Mouse (Mus musculus): ENCODE measurements around the gene Tnk1. TPM values are rescaled to one million over a fixed set of nuclear protein-coding genes. Genes with fewer than 3 reads are reported as not detected.

The Tnk1 gene
- not detected for polyA plus RNA-seq (2015; fragmentation: Illumina TruSeq; extraction: RNeasy Lipid Tissue Mini Kit (QIAGEN cat#74804); ENCODE audit: low read depth, low replicate concordance)

DNA sequence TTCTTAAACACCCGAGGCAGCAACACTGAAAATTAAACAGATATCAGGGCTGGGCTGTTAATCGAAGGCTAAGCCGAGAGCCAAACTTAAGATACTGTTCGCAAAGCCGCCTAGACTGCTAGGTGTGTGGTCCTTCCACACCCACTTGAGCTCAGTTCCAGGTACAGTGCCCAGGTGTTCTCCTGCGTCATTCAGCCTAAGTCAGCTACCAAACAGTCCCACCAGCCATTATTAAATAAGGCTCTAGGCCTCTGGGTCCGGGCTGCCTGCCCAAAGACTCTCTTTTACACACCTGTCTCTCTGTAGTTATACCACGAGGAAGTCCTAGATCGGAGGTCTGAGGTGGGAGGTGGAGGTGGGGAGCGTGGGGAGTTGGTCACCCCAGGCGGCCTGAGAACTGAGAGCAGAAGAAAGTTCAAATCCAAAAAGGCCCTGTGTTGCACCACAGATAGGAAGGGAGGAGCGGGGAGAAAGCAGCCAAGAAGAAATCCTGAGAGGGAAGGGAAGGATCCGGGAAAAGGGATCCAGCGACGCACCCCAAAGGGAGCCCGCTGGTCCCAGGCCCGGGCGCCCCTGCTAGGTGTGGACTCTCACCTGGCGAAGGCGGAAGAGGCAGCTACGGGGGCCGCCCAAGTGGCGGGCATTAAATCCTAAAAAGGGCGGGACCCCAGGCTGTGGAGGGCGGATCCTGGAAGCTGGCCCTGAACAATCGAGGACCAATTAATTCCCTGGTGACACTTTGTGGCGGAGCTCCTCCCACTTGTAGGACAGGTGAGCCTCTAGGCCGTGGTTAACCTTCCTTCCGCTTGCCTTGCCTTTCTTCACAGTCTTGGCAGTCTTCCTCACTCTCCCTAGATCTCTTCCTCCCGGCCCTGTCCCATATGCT lies at the start of gene Tnk1:
Gene Tnk1 (minus strand): TSS at position 618 of the 886 bp plus-strand sequence.

DNA sequence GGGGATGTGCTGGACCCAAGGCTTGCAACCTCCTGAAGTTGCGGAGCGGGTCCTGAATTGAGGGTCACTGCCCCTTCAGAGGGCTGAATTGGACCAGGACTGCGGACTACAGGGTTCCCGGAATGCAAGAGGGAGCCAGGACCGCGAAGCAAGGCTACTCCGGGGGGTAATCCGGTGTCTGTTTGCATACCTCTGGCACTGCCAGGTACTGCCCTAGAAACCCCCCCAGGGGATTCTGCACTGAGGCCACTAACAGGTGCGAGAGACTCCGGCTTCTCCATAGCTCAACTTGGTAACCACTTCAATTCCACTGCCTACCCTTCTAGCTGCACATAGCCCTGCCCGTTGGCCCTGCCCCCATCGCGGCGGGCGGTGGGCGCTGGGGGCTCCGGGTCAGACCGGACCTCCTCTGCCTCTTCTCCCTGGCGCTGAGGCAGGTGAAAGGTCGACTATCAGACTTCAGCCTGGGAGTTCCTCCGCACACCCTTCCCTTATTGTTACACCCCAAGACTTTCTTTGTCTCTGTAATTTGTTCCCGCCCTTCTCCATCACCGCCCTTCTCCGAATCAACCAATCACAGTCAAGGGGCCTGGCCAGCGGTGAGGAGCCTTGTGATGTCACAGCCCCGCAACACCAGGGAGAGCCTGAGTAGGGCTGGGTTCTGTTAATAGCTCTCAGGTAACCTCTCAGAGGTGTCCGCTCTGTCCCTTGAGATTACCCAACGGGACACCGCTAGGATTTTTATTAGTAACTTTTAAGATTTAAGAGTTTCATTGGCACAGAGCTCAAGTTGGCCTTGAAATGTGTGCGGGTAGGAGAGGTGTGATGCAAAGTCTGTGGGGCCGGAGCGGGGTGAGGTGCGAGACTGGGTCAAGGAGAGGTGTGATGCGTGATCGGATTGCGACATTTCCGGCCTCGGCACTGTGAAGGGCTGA lies 42.2 kb upstream of the Tnk1 start, which contains the start of the genes 2810408A11Rik and Neurl4:
Gene 2810408A11Rik (minus strand): TSS at position 517 of the 935 bp plus-strand sequence.
Gene Neurl4 (plus strand): TSS at position 602 of the 935 bp plus-strand sequence.

GRCm38 (mm10) chr11:69895291-69895690 lies 36.8 kb upstream of the Tnk1 start, which contains the start of gene Acap1:
Gene Acap1, minus strand, starts transcription at chr11:69895539.

GRCm38 (mm10) chr11:69880853-69881603 lies 22.5 kb upstream of the Tnk1 start, which contains the start of gene Kctd11:
Gene Kctd11, minus strand, starts transcription at chr11:69881406.

GRCm38 (mm10) chr11:69877878-69878277 lies 19.3 kb upstream of the Tnk1 start, which contains the start of gene Tmem95:
Gene Tmem95, minus strand, starts transcription at chr11:69878018.

GRCm38 (mm10) chr11:69846198-69846680 lies 12.3 kb downstream of the Tnk1 start, which contains the start of gene Plscr3:
Gene Plscr3, plus strand, starts transcription at chr11:69846376.

DNA sequence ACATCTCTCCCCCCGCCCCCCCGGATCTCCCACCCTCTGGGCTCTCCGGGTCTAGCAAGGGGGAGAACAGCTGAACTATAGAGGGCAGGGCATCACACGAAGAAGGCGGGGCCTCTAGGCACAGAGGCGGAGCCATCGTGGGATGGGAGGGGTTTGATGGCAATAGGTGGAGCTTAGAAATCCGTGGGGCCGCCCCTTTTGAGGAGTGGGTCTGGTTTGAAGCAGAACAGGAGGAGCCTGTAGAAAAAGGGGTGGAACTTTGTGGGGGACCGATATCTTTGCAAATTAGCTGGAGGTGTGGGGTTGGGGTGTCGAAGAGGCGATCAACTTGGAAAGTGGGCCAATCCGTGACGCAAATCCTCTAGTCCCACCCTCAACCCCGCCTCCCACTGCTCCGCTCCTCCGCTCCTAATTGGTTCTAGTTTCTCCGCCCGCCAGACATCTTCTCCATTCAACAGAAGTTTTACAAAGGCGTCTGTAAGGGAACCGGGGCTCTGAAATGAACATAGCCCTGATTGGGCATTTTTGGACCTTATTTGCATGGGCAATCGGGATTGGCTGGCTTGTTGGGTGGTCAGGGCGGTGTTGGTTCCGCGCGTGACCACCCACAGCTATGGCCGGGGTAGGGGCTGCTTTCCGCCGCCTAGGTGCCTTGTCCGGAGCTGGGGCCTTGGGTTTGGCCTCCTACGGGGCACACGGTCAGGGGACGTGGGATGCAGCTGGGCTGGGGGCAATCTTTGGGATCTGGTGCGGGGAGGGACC lies 20.4 kb downstream of the Tnk1 start, which contains the start of gene Tmem256:
Gene Tmem256 (plus strand): TSS at position 563 of the 762 bp plus-strand sequence.

DNA sequence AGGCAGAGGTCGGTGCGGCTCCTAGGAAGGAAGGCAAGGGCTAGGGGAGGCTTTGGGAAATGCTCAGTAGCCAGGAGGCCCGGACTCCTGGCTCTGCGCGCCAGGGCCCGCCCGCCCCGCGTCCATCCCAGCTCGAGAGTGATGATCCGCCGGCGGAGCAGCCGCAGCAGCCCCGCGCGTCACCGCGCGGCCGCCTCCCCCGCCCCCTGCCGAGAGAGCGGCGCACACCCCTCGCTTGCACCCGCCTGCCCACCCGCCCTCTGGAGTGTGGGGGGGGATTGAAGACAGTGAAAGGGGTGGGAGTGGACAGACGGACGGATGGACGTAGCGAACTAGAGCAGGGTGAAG lies 21.0 kb downstream of the Tnk1 start, which contains the start of gene Nlgn2:
Gene Nlgn2 (minus strand): TSS at position 181 of the 348 bp plus-strand sequence.

DNA sequence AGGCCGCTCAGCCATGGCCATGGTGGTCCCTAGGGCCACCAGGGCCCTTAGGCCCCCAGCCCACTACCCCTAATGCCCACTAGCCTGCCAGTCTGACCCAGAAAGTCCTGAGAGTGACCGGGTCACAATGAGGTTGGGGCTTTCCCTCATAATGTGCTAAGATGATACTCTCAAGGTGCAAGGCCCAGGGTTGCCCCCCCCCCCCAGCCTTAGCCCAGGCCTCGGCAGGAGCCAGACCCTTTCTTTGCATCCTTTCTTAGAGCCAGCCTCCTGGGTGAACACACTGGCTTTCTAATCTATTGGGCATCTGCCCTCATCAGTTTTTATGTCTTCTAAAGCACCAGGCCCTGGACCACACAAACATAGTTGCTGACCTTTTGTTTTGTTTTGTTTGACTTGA lies 36.5 kb downstream of the Tnk1 start, which contains the start of gene Spem1:
Gene Spem1 (minus strand): TSS at position 101 of the 400 bp plus-strand sequence.

DNA sequence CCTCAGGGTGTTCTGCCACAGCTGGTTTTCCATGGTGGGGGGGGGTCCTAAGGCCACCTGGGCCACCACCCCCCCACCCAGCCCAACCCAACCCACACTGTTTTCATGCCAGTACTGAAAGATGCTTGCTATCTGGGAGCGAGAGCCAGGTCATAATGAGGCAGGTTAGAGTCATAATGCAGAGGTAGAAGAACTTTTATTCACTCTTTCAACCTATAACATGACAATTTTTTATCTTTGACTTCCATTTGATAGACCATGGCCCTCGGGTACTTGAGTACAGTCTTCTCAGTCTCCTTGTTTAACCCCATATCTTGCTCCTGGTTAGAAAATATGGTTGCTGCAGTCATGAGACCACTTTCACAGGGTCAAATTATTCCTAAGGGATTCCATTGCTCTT lies 40.2 kb downstream of the Tnk1 start, which contains the start of gene Spem2:
Gene Spem2 (minus strand): TSS at position 101 of the 400 bp plus-strand sequence.

DNA sequence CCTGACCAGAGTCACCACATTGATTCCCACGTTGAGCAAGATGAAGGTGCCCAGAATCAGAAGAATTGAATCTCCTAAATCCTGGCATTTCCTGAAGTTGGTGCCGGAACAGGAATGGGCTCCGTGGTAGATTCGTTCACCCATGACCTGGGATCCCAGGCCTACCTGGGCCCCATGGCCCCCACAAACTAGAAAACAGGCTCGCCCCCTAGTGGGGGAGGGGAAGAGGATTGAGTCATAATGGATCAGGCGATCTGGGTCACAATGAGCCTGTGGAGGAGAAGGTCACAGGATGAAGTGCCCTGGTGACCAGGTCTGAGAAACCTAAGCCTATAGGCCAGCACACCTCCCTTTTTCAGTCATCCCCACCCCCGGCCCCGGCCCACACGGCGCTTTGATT lies 43.4 kb downstream of the Tnk1 start, which contains the start of gene Gm39566:
Gene Gm39566 (minus strand): TSS at position 144 of the 400 bp plus-strand sequence.

DNA sequence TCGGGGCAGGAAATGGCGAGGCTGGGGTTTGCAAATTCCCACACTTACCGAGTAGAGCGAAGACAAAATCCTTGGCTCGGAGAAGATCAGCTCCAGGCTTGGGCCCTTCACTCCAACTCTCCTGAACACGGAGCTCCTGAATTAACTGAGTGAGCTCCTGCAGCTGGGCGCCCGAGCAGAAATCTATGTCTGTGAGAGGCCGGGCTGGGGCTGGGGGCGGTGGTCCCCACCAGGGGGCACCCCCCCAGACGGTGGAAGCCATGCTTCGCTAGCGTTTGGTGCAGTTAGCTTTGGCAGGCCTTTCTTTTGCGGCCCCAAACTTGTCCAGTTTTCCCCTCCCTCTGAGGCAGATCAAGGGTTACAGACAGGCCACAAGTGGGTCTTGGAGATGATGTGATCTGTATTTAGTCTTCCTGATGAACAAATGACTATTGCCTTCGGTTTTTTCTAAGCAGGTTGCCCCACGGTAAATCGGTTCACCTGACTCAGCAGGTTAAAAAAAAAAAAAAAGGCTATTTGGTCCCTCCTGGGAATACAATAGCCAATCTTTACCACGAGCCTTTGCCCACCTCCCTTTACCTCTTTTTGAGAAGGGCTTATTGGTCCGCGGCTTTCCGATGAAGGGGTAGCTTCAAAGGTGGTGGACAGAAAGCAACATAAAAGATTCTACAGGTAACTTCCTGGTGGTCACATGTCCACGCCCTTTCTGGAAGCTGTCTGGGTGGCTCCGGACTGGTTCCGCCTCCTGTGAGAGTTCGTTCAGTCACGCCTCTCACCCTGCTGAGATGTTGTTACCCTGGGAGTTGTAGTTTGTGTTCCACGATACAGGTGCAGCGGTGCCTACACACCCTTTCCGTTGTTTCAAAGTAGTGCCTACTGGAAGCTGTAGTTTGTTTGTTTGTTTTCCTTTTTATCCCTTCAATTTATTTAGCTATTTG lies 53.3 kb downstream of the Tnk1 start, which contains the start of gene Tmem102:
Gene Tmem102 (minus strand): TSS at position 653 of the 938 bp plus-strand sequence.

GRCm38 (mm10) chr11:69801379-69801977 lies 57.1 kb downstream of the Tnk1 start, which contains the start of gene Fgf11:
Gene Fgf11, minus strand, starts transcription at chr11:69801857.

Other genes starting within 250 kb of the Tnk1 start
- gene Shbg, start 240.8 kb downstream of the Tnk1 start, polyA plus RNA-seq (2015; fragmentation: Illumina TruSeq; extraction: RNeasy Lipid Tissue Mini Kit (QIAGEN cat#74804); ENCODE audit: low read depth, low replicate concordance): not detected
- gene Sat2, start 236.7 kb downstream of the Tnk1 start, polyA plus RNA-seq (2015; fragmentation: Illumina TruSeq; extraction: RNeasy Lipid Tissue Mini Kit (QIAGEN cat#74804); ENCODE audit: low read depth, low replicate concordance): 20.6 TPM
- 92.2 TPM for gene Fxr2, start 225.7 kb downstream of the Tnk1 start, polyA plus RNA-seq (2015; fragmentation: Illumina TruSeq; extraction: RNeasy Lipid Tissue Mini Kit (QIAGEN cat#74804); ENCODE audit: low read depth, low replicate concordance)
- gene Sox15, start 203.4 kb downstream of the Tnk1 start, polyA plus RNA-seq (2015; fragmentation: Illumina TruSeq; extraction: RNeasy Lipid Tissue Mini Kit (QIAGEN cat#74804); ENCODE audit: low read depth, low replicate concordance): not detected
- 97.8 TPM for gene Mpdu1, start 196.1 kb downstream of the Tnk1 start, polyA plus RNA-seq (2015; fragmentation: Illumina TruSeq; extraction: RNeasy Lipid Tissue Mini Kit (QIAGEN cat#74804); ENCODE audit: low read depth, low replicate concordance)
- 18.2 TPM for gene Cd68, start 192.6 kb downstream of the Tnk1 start, polyA plus RNA-seq (2015; fragmentation: Illumina TruSeq; extraction: RNeasy Lipid Tissue Mini Kit (QIAGEN cat#74804); ENCODE audit: low read depth, low replicate concordance)
- 435 TPM for gene Eif4a1, start 186.3 kb downstream of the Tnk1 start, polyA plus RNA-seq (2015; fragmentation: Illumina TruSeq; extraction: RNeasy Lipid Tissue Mini Kit (QIAGEN cat#74804); ENCODE audit: low read depth, low replicate concordance)
- 110 TPM for gene Senp3, start 176.6 kb downstream of the Tnk1 start, polyA plus RNA-seq (2015; fragmentation: Illumina TruSeq; extraction: RNeasy Lipid Tissue Mini Kit (QIAGEN cat#74804); ENCODE audit: low read depth, low replicate concordance)
- 4.0 TPM for gene Tnfsf13, start 172.9 kb downstream of the Tnk1 start, polyA plus RNA-seq (2015; fragmentation: Illumina TruSeq; extraction: RNeasy Lipid Tissue Mini Kit (QIAGEN cat#74804); ENCODE audit: low read depth, low replicate concordance)
- 14.5 TPM for gene Tnfsf12, start 162.9 kb downstream of the Tnk1 start, polyA plus RNA-seq (2015; fragmentation: Illumina TruSeq; extraction: RNeasy Lipid Tissue Mini Kit (QIAGEN cat#74804); ENCODE audit: low read depth, low replicate concordance)
- 2.1 TPM for gene Tnfsfm13, start 162.6 kb downstream of the Tnk1 start, polyA plus RNA-seq (2015; fragmentation: Illumina TruSeq; extraction: RNeasy Lipid Tissue Mini Kit (QIAGEN cat#74804); ENCODE audit: low read depth, low replicate concordance)
- gene Polr2a, start 100.1 kb downstream of the Tnk1 start, polyA plus RNA-seq (2015; fragmentation: Illumina TruSeq; extraction: RNeasy Lipid Tissue Mini Kit (QIAGEN cat#74804); ENCODE audit: low read depth, low replicate concordance): 26.2 TPM
- gene Slc35g3, start 96.8 kb downstream of the Tnk1 start, polyA plus RNA-seq (2015; fragmentation: Illumina TruSeq; extraction: RNeasy Lipid Tissue Mini Kit (QIAGEN cat#74804); ENCODE audit: low read depth, low replicate concordance): not detected
- gene Zbtb4, start 92.8 kb downstream of the Tnk1 start, polyA plus RNA-seq (2015; fragmentation: Illumina TruSeq; extraction: RNeasy Lipid Tissue Mini Kit (QIAGEN cat#74804); ENCODE audit: low read depth, low replicate concordance): 61.8 TPM
- gene Chrnb1, start 62.8 kb downstream of the Tnk1 start, polyA plus RNA-seq (2015; fragmentation: Illumina TruSeq; extraction: RNeasy Lipid Tissue Mini Kit (QIAGEN cat#74804); ENCODE audit: low read depth, low replicate concordance): 0.61 TPM
- 16.9 TPM for gene Fgf11, start 56.9 kb downstream of the Tnk1 start, polyA plus RNA-seq (2015; fragmentation: Illumina TruSeq; extraction: RNeasy Lipid Tissue Mini Kit (QIAGEN cat#74804); ENCODE audit: low read depth, low replicate concordance)
- gene Tmem102, start 53.1 kb downstream of the Tnk1 start, polyA plus RNA-seq (2015; fragmentation: Illumina TruSeq; extraction: RNeasy Lipid Tissue Mini Kit (QIAGEN cat#74804); ENCODE audit: low read depth, low replicate concordance): not detected
- gene Gm39566, start 43.4 kb downstream of the Tnk1 start, polyA plus RNA-seq (2015; fragmentation: Illumina TruSeq; extraction: RNeasy Lipid Tissue Mini Kit (QIAGEN cat#74804); ENCODE audit: low read depth, low replicate concordance): not detected
- not detected for gene Spem2, start 40.3 kb downstream of the Tnk1 start, polyA plus RNA-seq (2015; fragmentation: Illumina TruSeq; extraction: RNeasy Lipid Tissue Mini Kit (QIAGEN cat#74804); ENCODE audit: low read depth, low replicate concordance)
- gene Spem1, start 36.5 kb downstream of the Tnk1 start, polyA plus RNA-seq (2015; fragmentation: Illumina TruSeq; extraction: RNeasy Lipid Tissue Mini Kit (QIAGEN cat#74804); ENCODE audit: low read depth, low replicate concordance): not detected
- 101 TPM for gene Nlgn2, start 20.9 kb downstream of the Tnk1 start, polyA plus RNA-seq (2015; fragmentation: Illumina TruSeq; extraction: RNeasy Lipid Tissue Mini Kit (QIAGEN cat#74804); ENCODE audit: low read depth, low replicate concordance)
- 280 TPM for gene Tmem256, start 20.2 kb downstream of the Tnk1 start, polyA plus RNA-seq (2015; fragmentation: Illumina TruSeq; extraction: RNeasy Lipid Tissue Mini Kit (QIAGEN cat#74804); ENCODE audit: low read depth, low replicate concordance)
- gene Plscr3, start 12.4 kb downstream of the Tnk1 start, polyA plus RNA-seq (2015; fragmentation: Illumina TruSeq; extraction: RNeasy Lipid Tissue Mini Kit (QIAGEN cat#74804); ENCODE audit: low read depth, low replicate concordance): 18.8 TPM
- not detected for gene Tmem95, start 19.3 kb upstream of the Tnk1 start, polyA plus RNA-seq (2015; fragmentation: Illumina TruSeq; extraction: RNeasy Lipid Tissue Mini Kit (QIAGEN cat#74804); ENCODE audit: low read depth, low replicate concordance)
- 1.7 TPM for gene Kctd11, start 22.7 kb upstream of the Tnk1 start, polyA plus RNA-seq (2015; fragmentation: Illumina TruSeq; extraction: RNeasy Lipid Tissue Mini Kit (QIAGEN cat#74804); ENCODE audit: low read depth, low replicate concordance)
- not detected for gene Acap1, start 36.8 kb upstream of the Tnk1 start, polyA plus RNA-seq (2015; fragmentation: Illumina TruSeq; extraction: RNeasy Lipid Tissue Mini Kit (QIAGEN cat#74804); ENCODE audit: low read depth, low replicate concordance)
- gene 2810408A11Rik, start 42.3 kb upstream of the Tnk1 start, polyA plus RNA-seq (2015; fragmentation: Illumina TruSeq; extraction: RNeasy Lipid Tissue Mini Kit (QIAGEN cat#74804); ENCODE audit: low read depth, low replicate concordance): 0.33 TPM
- gene Neurl4, start 42.3 kb upstream of the Tnk1 start, polyA plus RNA-seq (2015; fragmentation: Illumina TruSeq; extraction: RNeasy Lipid Tissue Mini Kit (QIAGEN cat#74804); ENCODE audit: low read depth, low replicate concordance): 63.2 TPM
- gene Gps2, start 55.2 kb upstream of the Tnk1 start, polyA plus RNA-seq (2015; fragmentation: Illumina TruSeq; extraction: RNeasy Lipid Tissue Mini Kit (QIAGEN cat#74804); ENCODE audit: low read depth, low replicate concordance): 35.4 TPM
- 640 TPM for gene Eif5a, start 63.2 kb upstream of the Tnk1 start, polyA plus RNA-seq (2015; fragmentation: Illumina TruSeq; extraction: RNeasy Lipid Tissue Mini Kit (QIAGEN cat#74804); ENCODE audit: low read depth, low replicate concordance)
- gene Ybx2, start 77.1 kb upstream of the Tnk1 start, polyA plus RNA-seq (2015; fragmentation: Illumina TruSeq; extraction: RNeasy Lipid Tissue Mini Kit (QIAGEN cat#74804); ENCODE audit: low read depth, low replicate concordance): 4.8 TPM
- 1.4 TPM for gene Slc2a4, start 89.5 kb upstream of the Tnk1 start, polyA plus RNA-seq (2015; fragmentation: Illumina TruSeq; extraction: RNeasy Lipid Tissue Mini Kit (QIAGEN cat#74804); ENCODE audit: low read depth, low replicate concordance)
- gene Cldn7, start 106.0 kb upstream of the Tnk1 start, polyA plus RNA-seq (2015; fragmentation: Illumina TruSeq; extraction: RNeasy Lipid Tissue Mini Kit (QIAGEN cat#74804); ENCODE audit: low read depth, low replicate concordance): not detected
- 108 TPM for gene Ctdnep1, start 122.4 kb upstream of the Tnk1 start, polyA plus RNA-seq (2015; fragmentation: Illumina TruSeq; extraction: RNeasy Lipid Tissue Mini Kit (QIAGEN cat#74804); ENCODE audit: low read depth, low replicate concordance)
- gene Elp5, start 123.8 kb upstream of the Tnk1 start, polyA plus RNA-seq (2015; fragmentation: Illumina TruSeq; extraction: RNeasy Lipid Tissue Mini Kit (QIAGEN cat#74804); ENCODE audit: low read depth, low replicate concordance): 115 TPM
- 346 TPM for gene Gabarap, start 132.4 kb upstream of the Tnk1 start, polyA plus RNA-seq (2015; fragmentation: Illumina TruSeq; extraction: RNeasy Lipid Tissue Mini Kit (QIAGEN cat#74804); ENCODE audit: low read depth, low replicate concordance)
- gene Phf23, start 137.0 kb upstream of the Tnk1 start, polyA plus RNA-seq (2015; fragmentation: Illumina TruSeq; extraction: RNeasy Lipid Tissue Mini Kit (QIAGEN cat#74804); ENCODE audit: low read depth, low replicate concordance): 56.1 TPM
- gene Dvl2, start 141.9 kb upstream of the Tnk1 start, polyA plus RNA-seq (2015; fragmentation: Illumina TruSeq; extraction: RNeasy Lipid Tissue Mini Kit (QIAGEN cat#74804); ENCODE audit: low read depth, low replicate concordance): 17.5 TPM
- gene Acadvl, start 156.7 kb upstream of the Tnk1 start, polyA plus RNA-seq (2015; fragmentation: Illumina TruSeq; extraction: RNeasy Lipid Tissue Mini Kit (QIAGEN cat#74804); ENCODE audit: low read depth, low replicate concordance): 53.6 TPM
- gene Dlg4, start 158.2 kb upstream of the Tnk1 start, polyA plus RNA-seq (2015; fragmentation: Illumina TruSeq; extraction: RNeasy Lipid Tissue Mini Kit (QIAGEN cat#74804); ENCODE audit: low read depth, low replicate concordance): 491 TPM
- 2.2 TPM for gene Asgr1, start 195.4 kb upstream of the Tnk1 start, polyA plus RNA-seq (2015; fragmentation: Illumina TruSeq; extraction: RNeasy Lipid Tissue Mini Kit (QIAGEN cat#74804); ENCODE audit: low read depth, low replicate concordance)
- not detected for gene Asgr2, start 233.9 kb upstream of the Tnk1 start, polyA plus RNA-seq (2015; fragmentation: Illumina TruSeq; extraction: RNeasy Lipid Tissue Mini Kit (QIAGEN cat#74804); ENCODE audit: low read depth, low replicate concordance)